Mouse (Mus musculus) liver, postnatal 0 days (tissue): Measurements from ENCODE around the gene Ccdc171.

Source experiments
- CTCF ChIP-seq: sonication (generic); IDR thresholded peaks from 2 replicates; pipeline ENCODE4 v1.5.1; 2016; ENCODE audit warnings: antibody characterized with exemption, low read depth
- EP300 ChIP-seq: IDR thresholded peaks from 2 replicates; pipeline ENCODE4 v1.6.1; 2016; ENCODE audit warnings: antibody characterized with exemption, low read depth, mild to moderate bottlenecking

DNA sequence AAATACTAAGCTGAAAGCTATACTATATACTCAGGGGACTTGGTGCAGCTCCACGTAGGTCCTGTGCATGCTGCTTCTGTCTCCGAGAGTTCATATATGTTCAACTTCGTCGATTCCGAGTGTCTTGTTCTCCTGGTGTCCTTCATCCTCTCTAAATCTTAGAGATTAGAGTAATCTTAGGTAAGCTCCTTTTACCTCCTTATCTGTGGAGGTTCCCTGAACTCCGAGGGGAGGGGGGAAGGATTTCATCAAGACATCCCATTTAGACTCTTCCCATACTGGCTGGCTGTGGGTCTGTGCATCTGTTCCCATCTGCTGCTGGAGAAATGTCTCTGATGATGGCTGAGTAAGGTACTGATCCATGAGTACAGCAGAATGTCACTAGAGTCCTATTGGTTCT is 249.8 kb downstream of the Ccdc171 start:
- TF ChIP-seq CTCF, result no peak
- no peak for TF ChIP-seq EP300
